Mouse (Mus musculus) embryonic fibroblast, embryonic 13.5 days (primary cell): ENCODE measurements at regions not wholly inside any gene's neighbourhood (a gene's known extent, or its start where the extent isn't known, plus 50 kb on each side); places are given as distances from the start of the nearest gene placed in this dataset.

Source experiments
- CTCF ChIP-seq: IDR thresholded peaks from 2 replicates; pipeline ENCODE4 v1.5.1; 2011; ENCODE audit warnings: mild to moderate bottlenecking, control low read depth, low read length, moderate library complexity, borderline replicate concordance; ENCODE audit not compliant: insufficient read depth
- POLR2A ChIP-seq: IDR thresholded peaks from 2 replicates; pipeline ENCODE4 v1.6.1; 2011; ENCODE audit warnings: low read depth, mild to moderate bottlenecking, control low read depth, low read length, moderate library complexity

DNA sequence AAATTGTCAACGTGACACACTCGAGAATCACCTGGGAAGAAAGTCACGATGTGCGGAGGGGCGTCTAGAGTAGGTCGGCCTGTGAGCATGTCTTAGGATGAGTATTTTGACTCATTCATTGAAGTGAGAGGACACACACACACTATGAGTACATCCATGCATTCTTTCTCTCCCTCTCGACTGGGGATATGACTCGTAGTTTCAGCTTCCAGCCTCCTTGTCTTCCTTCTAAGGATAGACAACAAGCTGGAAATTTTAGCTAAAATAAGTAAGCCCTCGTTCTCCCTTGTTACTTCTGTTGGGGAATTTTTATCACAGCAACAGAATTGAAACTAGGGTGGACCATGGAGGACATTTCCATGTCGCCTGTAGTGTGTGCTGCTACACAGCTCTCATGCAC lies 124.3 kb upstream of the Sh3bp4 start:
- no peak for TF ChIP-seq CTCF
- no peak for TF ChIP-seq POLR2A
